Mouse (Mus musculus) activated CD4-positive, CD25-positive, alpha-beta regulatory T cell, adult 9 weeks (primary cell): ENCODE measurements around the gene Slc25a17. TPM values are rescaled to one million over a fixed set of nuclear protein-coding genes. Genes with fewer than 3 reads are reported as not detected.

ENCODE experiments used
- polyA plus RNA-seq: library from polyadenylated mRNA; unstranded; fragments of 100-300 nt; shearing (Covaris generic); gene quantifications from one replicate; pipeline ENCODE4 v1.2.1, GENCODE M21; 2017

Gene Slc25a17
- 63.8 TPM for polyA plus RNA-seq

DNA sequence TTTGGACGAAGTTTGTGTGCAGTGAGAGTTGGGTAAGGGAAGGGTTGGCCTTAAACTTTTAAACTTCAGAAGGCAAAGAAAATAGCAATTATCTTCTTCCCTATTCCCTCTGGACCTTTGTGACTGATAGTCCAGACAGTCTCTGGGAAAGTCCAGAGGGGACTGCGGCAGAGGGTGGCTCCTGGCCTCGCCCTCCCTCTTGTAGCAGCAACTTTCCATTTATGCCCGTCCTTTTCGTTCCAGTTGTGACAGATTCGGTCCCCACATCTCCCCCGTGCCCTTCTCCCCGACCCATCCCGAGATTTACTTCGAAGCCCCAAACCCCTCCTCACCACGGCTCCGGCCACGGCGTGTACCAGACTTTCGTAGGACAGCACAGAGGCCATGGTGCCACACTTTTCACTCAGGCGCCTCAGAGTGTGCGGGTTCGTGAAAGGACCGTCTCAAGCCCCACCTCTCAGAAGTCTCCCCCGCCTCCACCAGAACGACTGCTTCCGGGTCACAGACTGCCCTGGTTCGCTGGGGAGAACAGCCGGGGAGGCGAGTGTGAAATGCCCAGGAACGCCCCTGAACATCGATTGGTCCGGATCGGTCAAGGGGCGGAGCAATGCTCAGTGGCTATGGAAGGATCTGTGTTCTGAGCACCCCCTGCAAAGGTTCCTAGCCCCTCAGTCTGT is at the start of gene Slc25a17:
Gene Slc25a17, minus strand, starts transcription at position 468 of the 677 bp plus-strand sequence.

DNA sequence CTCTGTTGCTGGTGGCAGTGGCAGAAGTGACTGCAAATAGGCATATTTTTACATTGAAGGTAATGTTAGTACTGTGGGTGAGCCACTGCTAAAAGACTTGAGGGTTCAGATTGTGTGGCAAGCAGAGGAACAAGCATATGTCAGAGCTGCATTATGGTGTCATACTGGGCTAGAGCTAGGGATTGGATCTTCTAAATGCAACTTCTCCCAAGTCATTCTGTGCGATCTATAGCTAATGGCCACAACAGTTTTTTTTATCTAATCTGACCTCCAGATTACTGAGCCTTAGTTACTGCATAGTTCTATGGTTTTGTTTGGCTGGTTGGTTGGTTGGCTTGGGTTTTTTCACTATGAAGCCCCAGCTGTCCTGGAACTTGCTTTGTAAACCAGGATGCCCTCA is 47.6 kb upstream of the Slc25a17 start, which contains the start of gene Dnajb7:
Gene Dnajb7, minus strand, starts transcription at position 101 of the 400 bp plus-strand sequence.

DNA sequence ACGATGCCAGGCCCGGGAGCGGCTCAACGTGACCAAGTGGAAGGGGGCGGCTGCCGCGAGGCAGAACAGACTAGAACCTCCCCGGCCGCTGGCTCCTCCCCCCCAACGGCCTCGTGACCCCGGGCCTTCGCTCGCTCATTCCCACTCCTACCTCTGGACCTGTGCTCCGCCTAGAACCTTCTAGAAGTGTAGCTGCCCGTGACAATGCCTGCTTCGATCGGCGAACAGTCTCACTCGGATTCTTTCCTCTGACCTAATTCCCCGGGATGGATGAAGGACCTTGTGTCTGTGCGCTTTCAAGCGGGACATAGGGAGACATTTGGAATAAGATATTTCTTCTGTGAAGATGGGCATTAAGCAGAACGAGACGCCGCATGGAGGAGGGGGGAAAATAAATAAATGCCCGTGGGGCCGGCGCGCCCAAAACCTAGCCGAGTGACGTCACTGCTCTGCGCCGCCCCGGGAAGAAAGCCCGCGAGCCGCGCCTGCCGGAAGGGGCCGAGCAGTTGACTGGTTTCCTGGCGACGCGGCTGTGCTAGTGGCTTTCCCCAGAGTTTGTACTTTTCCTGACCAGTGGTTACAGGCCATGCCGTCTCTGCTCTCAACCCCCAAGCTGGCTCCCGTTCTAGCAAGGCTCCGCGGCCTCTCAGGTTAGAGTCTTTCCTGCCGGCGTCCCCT is 39.2 kb upstream of the Slc25a17 start, which contains the start of the genes St13 and Xpnpep3:
Gene St13, minus strand, starts transcription at position 440 of the 678 bp plus-strand sequence.
Gene Xpnpep3, plus strand, starts transcription at position 501 of the 678 bp plus-strand sequence.

Other genes with a start within 250 kb of the Slc25a17 start
- gene Mrtfa, start 170.1 kb downstream of the Slc25a17 start, polyA plus RNA-seq, result 113 TPM
- gene Mchr1, start 125.3 kb downstream of the Slc25a17 start, polyA plus RNA-seq, result not detected
- gene St13, start 39.3 kb upstream of the Slc25a17 start, polyA plus RNA-seq, result 189 TPM
- 9.7 TPM for gene Xpnpep3, start 39.3 kb upstream of the Slc25a17 start, polyA plus RNA-seq
- 0.73 TPM for gene Dnajb7, start 47.5 kb upstream of the Slc25a17 start, polyA plus RNA-seq
- gene Rbx1, start 105.5 kb upstream of the Slc25a17 start, polyA plus RNA-seq, result 361 TPM
- gene Ep300, start 224.5 kb upstream of the Slc25a17 start, polyA plus RNA-seq, result 33.8 TPM